Mouse (Mus musculus): Measurements from ENCODE around the gene Ccdc85b.

DNA sequence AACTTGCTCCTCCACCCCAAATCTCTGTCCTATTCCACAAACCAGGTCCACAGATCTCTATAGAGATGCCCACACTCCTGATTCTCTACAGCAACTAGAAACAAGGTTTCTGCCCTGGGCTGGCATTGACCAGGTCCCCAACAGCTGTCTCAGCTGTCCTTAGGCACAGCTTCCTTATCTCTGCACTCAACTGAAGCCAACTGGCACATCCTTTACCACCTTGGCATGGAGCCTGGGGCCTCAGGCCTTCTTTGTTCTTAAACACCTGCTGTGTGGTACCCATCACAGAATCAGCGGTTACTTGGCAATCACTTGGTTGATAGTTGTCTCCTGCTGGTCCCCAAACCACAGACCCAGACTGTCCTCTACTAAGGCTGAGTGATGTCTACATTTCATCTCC lies 27.3 kb downstream of the Ccdc85b start:
- TF ChIP-seq CTCF (IDR thresholded peaks at IDR 0.05; ENCODE audit: control insufficient read depth, insufficient read depth, insufficient read length), result no peak
- TF ChIP-seq MYOD1 (IDR thresholded peaks at IDR 0.05; ENCODE audit: control insufficient read depth, insufficient read length, low read depth), result peak; percentile 93

Measured in C2C12 (cell line).